Mouse (Mus musculus) forebrain, embryonic 11.5 days (tissue): ENCODE data around the gene Nphp1. TPM values are rescaled to one million over a fixed set of nuclear protein-coding genes. Genes with fewer than 3 reads are reported as not detected.
A peak's percentile ranks its signal among the peaks of the same experiment; 100 is the strongest.

Source experiments
- ATAC-seq: fragments of 200-750 bp; cut with Nextera tagmentation; replicated peaks from 2 replicates; pipeline ENCODE4 v1.8.0; 2017; ENCODE audit warnings: moderate TSS enrichment; ENCODE audit not compliant: low FRiP score
- DNase-seq: peaks from one replicate; pipeline ENCODE4 v3.0.0-alpha.2; 2017; ENCODE audit warnings: low spot score
- H3K27ac ChIP-seq: fragments of 300-500 bp; sonication (generic); 2 replicates; pipeline ENCODE4 v1.5.1; 2014; ENCODE audit warnings: low read depth, low read length
- H3K27me3 ChIP-seq: fragments of 300-500 bp; sonication (generic); 2 replicates; pipeline ENCODE4 v1.6.1; 2014; ENCODE audit warnings: mild to moderate bottlenecking, low read length, mixed read lengths; ENCODE audit not compliant: control insufficient read depth, insufficient read depth
- H3K36me3 ChIP-seq: fragments of 300-500 bp; sonication (generic); 2 replicates; pipeline ENCODE4 v1.6.1; 2014; ENCODE audit warnings: mild to moderate bottlenecking, low read length, moderate library complexity, mixed read lengths; ENCODE audit not compliant: control insufficient read depth, insufficient read depth
- H3K4me1 ChIP-seq: fragments of 300-500 bp; sonication (generic); replicated peaks from 2 replicates; pipeline ENCODE4 v1.6.1; 2014; ENCODE audit warnings: low read length, mixed read lengths; ENCODE audit not compliant: control insufficient read depth, insufficient read depth
- H3K4me2 ChIP-seq: fragments of 300-500 bp; sonication (generic); 2 replicates; pipeline ENCODE4 v1.6.1; 2014; ENCODE audit warnings: low read depth, mild to moderate bottlenecking, low read length, moderate library complexity, mixed read lengths; ENCODE audit not compliant: severe bottlenecking
- H3K4me3 ChIP-seq: fragments of 300-500 bp; sonication (generic); 2 replicates; pipeline ENCODE4 v1.5.1; 2014; ENCODE audit warnings: low read depth, low read length
- H3K9ac ChIP-seq: fragments of 300-500 bp; sonication (generic); 2 replicates; pipeline ENCODE4 v1.6.1; 2014; ENCODE audit warnings: low read length
- H3K9me3 ChIP-seq: fragments of 300-500 bp; sonication (generic); 2 replicates; pipeline ENCODE4 v1.6.1; 2016; ENCODE audit warnings: low read length, mixed read lengths; ENCODE audit not compliant: control insufficient read depth
- whole genome bisulfite sequencing: fragments of 180-500 bp; shearing (Covaris S2); extraction: QIAGEN DNeasy Blood & Tissue Kit; methylation state at CpG from one replicate; pipeline ENCODE4 v1.1.7; 2014; 5-methylcytosine and 5-hydroxymethylcytosine counted together
- polyA plus RNA-seq: library from polyadenylated mRNA; unstranded; fragments of >200 nt; fragmentation: Nextera tagmentation; extraction: Ambion mirVana; gene quantifications from 2 replicates; pipeline ENCODE4 v1.2.1, GENCODE M21; 2014

Nphp1 gene
- polyA plus RNA-seq, 1 experiment from 2014 or later, result 34.1 TPM

GRCm38 (mm10) chr2:127787226-127787625 is 1.5 kb downstream of the Nphp1 start:
- WGBS, result 90% methylated on average over 5 of the region's 5 CpGs
- no peak for DNase-seq
- no peaks in the 10 kb centered on the region for H3K9me3 ChIP-seq

GRCm38 (mm10) chr2:127778451-127778850 is 10.2 kb downstream of the Nphp1 start:
- no peak overlapping the region for H3K9ac ChIP-seq
- no peaks in the 10 kb centered on the region for H3K9me3 ChIP-seq
- no peaks in the 10 kb centered on the region; the same call in 1 of the 2 replicates for H3K36me3 ChIP-seq

More at GRCm38 (mm10) chr2:127787226-127787625, 1.5 kb downstream of the Nphp1 start:
- no peak overlapping the region for H3K9ac ChIP-seq
- H3K27me3 ChIP-seq, result no peaks in the 10 kb centered on the region
- H3K27ac ChIP-seq, result no peak overlapping the region
- no peaks in the 10 kb centered on the region for H3K36me3 ChIP-seq
- H3K4me1 ChIP-seq, result peaks cover 7% of the 10 kb centered on the region; the same call in 1 of the 2 replicates
- H3K4me2 ChIP-seq, result no peak overlapping the region
- ATAC-seq, result no peak
- H3K4me3 ChIP-seq, result no peak overlapping the region

DNA sequence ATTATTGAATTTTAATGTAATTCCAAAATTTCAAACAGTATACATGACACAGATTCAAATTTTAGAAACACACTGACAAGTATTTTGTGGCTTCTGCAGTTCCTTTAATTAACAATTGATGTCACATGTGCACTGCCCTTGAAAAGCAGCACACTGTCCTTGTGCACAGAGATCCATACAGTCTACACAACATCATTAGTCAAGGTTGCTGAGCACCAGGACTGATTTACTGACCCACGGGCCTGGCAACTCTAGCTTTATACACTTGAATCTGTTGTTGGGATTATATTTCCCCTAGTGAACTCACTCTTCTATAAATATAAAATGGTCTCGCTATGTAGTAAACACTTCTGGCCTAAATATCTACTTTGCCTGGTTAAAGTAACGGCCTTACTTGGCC is 13.7 kb downstream of the Nphp1 start:
- Histone ChIP-seq H3K27me3 (no peaks in the 10 kb centered on the region), H3K36me3 (no peaks in the 10 kb centered on the region; the same call in 1 of the 2 replicates), H3K9ac (no peak overlapping the region), H3K4me1 (peaks cover 2% of the 10 kb centered on the region; the same call in 1 of the 2 replicates), H3K4me3 (no peak overlapping the region), H3K9me3 (no peaks in the 10 kb centered on the region), H3K4me2 (no peak overlapping the region), H3K27ac (no peak overlapping the region)
- WGBS, result 59% methylated on average over 3 of the region's 3 CpGs
- DNase-seq (no peak), ATAC-seq (peak; percentile 61; the same call in 1 of the 2 replicates)

More at GRCm38 (mm10) chr2:127778451-127778850, 10.2 kb downstream of the Nphp1 start:
- ATAC-seq (no peak), DNase-seq (no peak)
- Histone ChIP-seq H3K4me2 (no peak overlapping the region), H3K4me1 (peaks cover 2% of the 10 kb centered on the region; the same call in 1 of the 2 replicates), H3K27ac (no peak overlapping the region), H3K4me3 (no peak overlapping the region), H3K27me3 (no peaks in the 10 kb centered on the region)
- 89% methylated on average over 5 of the region's 5 CpGs for WGBS

- H3K4me3 ChIP-seq, result no peak overlapping the region
- H3K9me3 ChIP-seq, result no peaks in the 10 kb centered on the region
- H3K27ac ChIP-seq, result peak overlapping the region; percentile 72; the same call in 1 of the 2 replicates
- peak overlapping the region; percentile 18; the same call in 1 of the 2 replicates for H3K4me2 ChIP-seq
- DNase-seq (no peak), ATAC-seq (peak; percentile 82)
- WGBS, result 0% methylated on average over 1 of the region's 1 CpGs
- no peaks in the 10 kb centered on the region for H3K27me3 ChIP-seq
- H3K4me1 ChIP-seq, result peaks cover 2% of the 10 kb centered on the region; the same call in 1 of the 2 replicates
- H3K36me3 ChIP-seq, result no peaks in the 10 kb centered on the region; the same call in 1 of the 2 replicates
- no peak overlapping the region; the same call in 1 of the 2 replicates for H3K9ac ChIP-seq
Measured at GRCm38 (mm10) chr2:127774578-127774941, 14.1 kb downstream of the Nphp1 start.

DNA sequence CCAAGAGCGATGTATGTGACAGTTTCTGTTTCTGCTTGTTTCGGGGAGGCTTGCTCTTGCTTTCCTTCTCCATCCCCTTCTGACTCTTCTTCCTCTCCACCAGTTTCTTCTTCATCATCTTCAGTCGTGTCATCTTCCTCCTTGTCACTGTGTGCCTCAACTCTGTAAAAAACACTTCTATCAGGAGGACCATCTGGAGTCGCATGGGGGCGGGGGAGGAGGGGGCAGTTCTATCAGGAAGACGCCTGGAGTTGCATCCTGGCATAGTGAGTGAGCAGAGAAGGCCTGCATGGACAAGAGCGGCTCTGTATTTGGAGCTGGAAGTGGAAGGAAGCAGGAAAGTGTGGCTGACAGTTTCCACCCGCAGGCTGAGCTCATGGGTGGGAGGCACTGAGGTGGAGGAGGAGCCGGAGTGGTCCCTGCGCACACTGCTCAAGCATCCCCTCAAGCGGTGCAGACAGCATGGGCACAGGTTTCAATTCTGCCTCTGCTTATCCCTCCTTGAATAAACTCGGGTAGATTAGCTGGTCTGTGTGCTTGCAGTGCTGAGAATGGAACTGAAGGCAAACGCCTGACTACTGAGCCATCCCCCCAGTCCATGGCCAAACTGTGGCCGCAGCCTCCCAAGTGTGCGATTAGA is 14.6 kb downstream of the Nphp1 start:
- Histone ChIP-seq H3K36me3 (no peaks in the 10 kb centered on the region; the same call in 1 of the 2 replicates), H3K27ac (peak overlapping the region; percentile 72; the same call in 1 of the 2 replicates), H3K27me3 (no peaks in the 10 kb centered on the region), H3K9ac (no peak overlapping the region; the same call in 1 of the 2 replicates), H3K4me3 (no peak overlapping the region), H3K4me1 (peaks cover 2% of the 10 kb centered on the region; the same call in 1 of the 2 replicates), H3K4me2 (peak overlapping the region; percentile 18; the same call in 1 of the 2 replicates), H3K9me3 (no peaks in the 10 kb centered on the region)
- ATAC-seq, result peak; percentile 78
- DNase-seq, result peak; percentile 61
- WGBS, result 24% methylated on average over 15 of the region's 15 CpGs

DNA sequence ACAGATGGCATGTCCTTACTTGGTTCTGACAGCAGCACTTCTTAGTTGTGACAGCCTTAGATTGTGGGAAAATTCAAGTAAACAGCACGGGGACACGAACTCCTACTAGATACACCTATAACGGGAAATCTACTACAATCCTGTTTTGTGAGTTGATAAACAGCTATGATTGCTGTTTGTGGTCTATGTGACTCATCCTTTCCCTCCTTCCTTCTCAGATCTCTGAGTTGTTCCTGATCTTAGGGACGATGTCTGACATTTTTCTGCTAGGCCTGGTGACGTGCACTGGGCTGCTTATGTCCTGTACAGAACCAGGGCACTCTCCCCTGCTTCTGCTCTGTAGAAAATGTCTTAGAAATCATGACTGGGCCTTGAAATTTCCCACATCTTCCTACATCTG is 27.1 kb downstream of the Nphp1 start:
- 94% methylated on average over 5 of the region's 5 CpGs for WGBS
- Histone ChIP-seq H3K27ac (no peak overlapping the region), H3K9me3 (no peaks in the 10 kb centered on the region), H3K27me3 (no peaks in the 10 kb centered on the region), H3K9ac (no peak overlapping the region), H3K4me3 (no peak overlapping the region), H3K4me2 (no peak overlapping the region), H3K36me3 (no peaks in the 10 kb centered on the region; the same call in 1 of the 2 replicates), H3K4me1 (no peaks in the 10 kb centered on the region)
- no peak for DNase-seq
- no peak for ATAC-seq

GRCm38 (mm10) chr2:127760429-127761000 is 28.2 kb downstream of the Nphp1 start:
- no peaks in the 10 kb centered on the region for H3K27me3 ChIP-seq
- H3K9ac ChIP-seq, result no peak overlapping the region
- WGBS, result 79% methylated on average over 10 of the region's 10 CpGs
- no peak overlapping the region for H3K4me2 ChIP-seq
- no peak overlapping the region for H3K27ac ChIP-seq
- no peaks in the 10 kb centered on the region for H3K4me1 ChIP-seq
- DNase-seq, result no peak
- ATAC-seq, result no peak
- H3K4me3 ChIP-seq, result no peak overlapping the region
- H3K9me3 ChIP-seq, result no peaks in the 10 kb centered on the region
- no peaks in the 10 kb centered on the region; the same call in 1 of the 2 replicates for H3K36me3 ChIP-seq

DNA sequence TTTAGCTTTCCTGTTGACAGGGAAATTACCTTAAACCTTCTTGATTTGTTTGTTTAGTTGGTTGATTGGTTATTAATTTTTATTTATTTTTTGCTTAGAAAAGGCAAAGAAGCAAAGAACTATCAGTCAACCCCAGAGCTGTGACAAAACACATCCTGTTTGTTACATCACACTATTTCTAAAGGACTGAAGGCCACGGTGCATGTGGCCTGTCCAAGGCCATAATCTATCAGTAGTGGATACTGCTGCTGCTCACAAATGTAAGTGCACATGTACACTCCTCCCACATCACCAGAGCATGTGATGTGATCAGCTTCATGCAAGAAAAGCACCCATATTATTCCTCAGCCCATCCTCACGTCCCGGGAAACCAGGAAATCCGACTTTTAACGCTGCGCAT is 28.7 kb downstream of the Nphp1 start:
- DNase-seq, result no peak
- no peak for ATAC-seq
- Histone ChIP-seq H3K9ac (no peak overlapping the region), H3K27ac (no peak overlapping the region), H3K27me3 (no peaks in the 10 kb centered on the region), H3K9me3 (no peaks in the 10 kb centered on the region), H3K36me3 (no peaks in the 10 kb centered on the region; the same call in 1 of the 2 replicates), H3K4me1 (no peaks in the 10 kb centered on the region), H3K4me2 (no peak overlapping the region), H3K4me3 (no peak overlapping the region)
- 90% methylated on average over 6 of the region's 6 CpGs for WGBS
